Mouse (Mus musculus): ENCODE measurements around the gene Ddit4.

- no peak for TF ChIP-seq CTCF (IDR thresholded peaks at IDR 0.05)
- TF ChIP-seq EP300 (IDR thresholded peaks at IDR 0.05) = no peak
These were observed 42.8 kb downstream of the Ddit4 start for GRCm38 (mm10) chr10:59908776-59909315.

All from lung, postnatal 0 days (tissue).